Mouse (Mus musculus): Measurements from ENCODE around the gene Atp8a1.

Gene Atp8a1

GRCm38 (mm10) chr5:67758126-67758525 lies 89.1 kb downstream of the Atp8a1 start:
- no peak for DNase-seq

- peak; percentile 14 to 22 for DNase-seq
Observed at GRCm38 (mm10) chr5:67756138-67756537, 91.1 kb downstream of the Atp8a1 start.

- DNase-seq, result no peak
Observed at GRCm38 (mm10) chr5:67753057-67753456, 94.2 kb downstream of the Atp8a1 start.

- DNase-seq, result no peak
Observed at GRCm38 (mm10) chr5:67752629-67753028, 94.6 kb downstream of the Atp8a1 start.

- DNase-seq, result no peak
Observed at GRCm38 (mm10) chr5:67752007-67752406, 95.2 kb downstream of the Atp8a1 start.

GRCm38 (mm10) chr5:67739261-67739660 lies 108.0 kb downstream of the Atp8a1 start:
- no peak for DNase-seq

GRCm38 (mm10) chr5:67738133-67738532 lies 109.1 kb downstream of the Atp8a1 start:
- no peak for DNase-seq

GRCm38 (mm10) chr5:67735771-67736170 lies 111.5 kb downstream of the Atp8a1 start:
- DNase-seq, result no peak

GRCm38 (mm10) chr5:67733551-67734258 lies 113.5 kb downstream of the Atp8a1 start:
- no peak for DNase-seq

- DNase-seq, result no peak
Observed at GRCm38 (mm10) chr5:67733150-67733549, 114.1 kb downstream of the Atp8a1 start.

- DNase-seq, result no peak
Observed at GRCm38 (mm10) chr5:67727755-67728154, 119.5 kb downstream of the Atp8a1 start.

- DNase-seq, result no peak
Observed at GRCm38 (mm10) chr5:67726810-67727209, 120.4 kb downstream of the Atp8a1 start.

GRCm38 (mm10) chr5:67701641-67702040 lies 145.6 kb downstream of the Atp8a1 start:
- DNase-seq, result no peak

GRCm38 (mm10) chr5:67699418-67699817 lies 147.8 kb downstream of the Atp8a1 start:
- no peak for DNase-seq

GRCm38 (mm10) chr5:67698176-67698575 lies 149.1 kb downstream of the Atp8a1 start:
- no peak for DNase-seq

- DNase-seq, result no peak
Observed at GRCm38 (mm10) chr5:67696741-67697596, 150.3 kb downstream of the Atp8a1 start.

GRCm38 (mm10) chr5:67695055-67695710 lies 152.1 kb downstream of the Atp8a1 start:
- DNase-seq, result no peak

- no peak for DNase-seq
Observed at GRCm38 (mm10) chr5:67690336-67690735, 156.9 kb downstream of the Atp8a1 start.

- no peak for DNase-seq
Observed at GRCm38 (mm10) chr5:67688001-67688400, 159.2 kb downstream of the Atp8a1 start.

GRCm38 (mm10) chr5:67685906-67686305 lies 161.3 kb downstream of the Atp8a1 start:
- DNase-seq, result no peak

- no peak for DNase-seq
Observed at GRCm38 (mm10) chr5:67685461-67685860, 161.8 kb downstream of the Atp8a1 start.

- DNase-seq, result no peak
Observed at GRCm38 (mm10) chr5:67678819-67679218, 168.4 kb downstream of the Atp8a1 start.

GRCm38 (mm10) chr5:67673008-67673407 lies 174.2 kb downstream of the Atp8a1 start:
- no peak for DNase-seq

GRCm38 (mm10) chr5:67670158-67670557 lies 177.1 kb downstream of the Atp8a1 start:
- DNase-seq, result no peak

Measured in lung, adult 18-20 months (tissue).